Mouse (Mus musculus) embryonic facial prominence, embryonic 12.5 days (tissue): Measurements from ENCODE around the gene Pex16. TPM values are rescaled to one million over a fixed set of nuclear protein-coding genes. Genes with fewer than 3 reads are reported as not detected.

Source experiments
- ATAC-seq: fragments of 200-750 bp; cut with Nextera tagmentation; 2 replicates; pipeline ENCODE4 v1.8.0; 2017; ENCODE audit not compliant: insufficient number of reproducible peaks, insufficient read depth, low FRiP score, low TSS enrichment
- H3K27ac ChIP-seq: fragments of 300-500 bp; sonication (generic); 2 replicates; pipeline ENCODE4 v1.5.1; 2016; ENCODE audit warnings: mild to moderate bottlenecking
- H3K27me3 ChIP-seq: fragments of 300-500 bp; sonication (generic); 2 replicates; pipeline ENCODE4 v1.6.1; 2016; ENCODE audit warnings: mild to moderate bottlenecking, moderate library complexity
- H3K36me3 ChIP-seq: fragments of 300-500 bp; sonication (generic); 2 replicates; pipeline ENCODE4 v1.6.1; 2016; ENCODE audit warnings: mild to moderate bottlenecking
- H3K4me1 ChIP-seq: fragments of 300-500 bp; sonication (generic); 2 replicates; pipeline ENCODE4 v1.6.1; 2016
- H3K4me2 ChIP-seq: fragments of 300-500 bp; sonication (generic); replicated peaks from 2 replicates; pipeline ENCODE4 v1.6.1; 2016; ENCODE audit warnings: mild to moderate bottlenecking, moderate library complexity
- H3K4me3 ChIP-seq: fragments of 300-500 bp; sonication (generic); 2 replicates; pipeline ENCODE4 v1.5.1; 2016; ENCODE audit warnings: mild to moderate bottlenecking
- H3K9ac ChIP-seq: fragments of 300-500 bp; sonication (generic); 2 replicates; pipeline ENCODE4 v1.6.1; 2016; ENCODE audit warnings: mild to moderate bottlenecking, moderate library complexity
- H3K9me3 ChIP-seq: fragments of 300-500 bp; sonication (generic); 2 replicates; pipeline ENCODE4 v1.6.1; 2016; ENCODE audit warnings: mild to moderate bottlenecking, moderate library complexity
- WGBS: fragments of 180-500 bp; shearing (Covaris S2); methylation state at CpG from one replicate; pipeline ENCODE4 v1.1.7; 2016; 5-methylcytosine and 5-hydroxymethylcytosine counted together
- polyA plus RNA-seq: library from polyadenylated mRNA; unstranded; fragments of >200 nt; fragmentation: Nextera tagmentation; extraction: Ambion mirVana; gene quantifications from 2 replicates; pipeline ENCODE4 v1.2.1, GENCODE M21; 2016

Gene Pex16
- polyA plus RNA-seq = 18.4 and 19.7 TPM in 2 replicates

DNA sequence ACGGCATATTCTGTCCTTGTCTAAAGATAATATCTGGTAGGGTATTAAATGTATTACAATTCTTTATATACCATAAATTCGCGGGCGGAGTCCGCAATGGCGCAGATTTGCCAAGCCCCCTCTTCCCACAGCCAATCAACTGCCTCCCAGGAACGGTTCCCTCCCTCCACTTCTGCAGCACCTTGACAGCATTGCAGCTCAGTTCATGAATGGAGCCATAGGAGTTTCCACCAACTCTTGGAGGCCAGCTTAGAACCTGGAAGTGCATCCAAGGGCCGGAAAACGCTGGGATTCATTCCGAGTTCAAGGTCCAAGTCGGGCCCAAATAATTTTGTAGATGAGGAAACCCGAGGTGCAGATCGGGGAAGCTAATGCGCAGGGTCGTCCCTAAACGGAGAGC lies at the start of gene Pex16, which contains the start of gene Large2:
TSS of gene Pex16 (plus strand) at position 163 of the 400 bp plus-strand sequence.
TSS of gene Large2 (minus strand) at position 356 of the 400 bp plus-strand sequence.
- H3K4me3 ChIP-seq = peak within 1 kb of the TSS; percentile 71
- WGBS = 4% methylated on average over 16 of the region's 16 CpGs
- no peaks in the 10 kb centered on the region for H3K9me3 ChIP-seq
- ATAC-seq = no peak
- H3K9ac ChIP-seq = peak within 1 kb of the TSS; percentile 73
- peaks cover 27% of the 10 kb centered on the region for H3K27me3 ChIP-seq
- peaks cover 20% of the 10 kb centered on the region for H3K36me3 ChIP-seq
- peak within 1 kb of the TSS; percentile 90 for H3K4me2 ChIP-seq
- H3K4me1 ChIP-seq = peaks cover 39% of the 10 kb centered on the region
- peak within 1 kb of the TSS; percentile 88 for H3K27ac ChIP-seq

DNA sequence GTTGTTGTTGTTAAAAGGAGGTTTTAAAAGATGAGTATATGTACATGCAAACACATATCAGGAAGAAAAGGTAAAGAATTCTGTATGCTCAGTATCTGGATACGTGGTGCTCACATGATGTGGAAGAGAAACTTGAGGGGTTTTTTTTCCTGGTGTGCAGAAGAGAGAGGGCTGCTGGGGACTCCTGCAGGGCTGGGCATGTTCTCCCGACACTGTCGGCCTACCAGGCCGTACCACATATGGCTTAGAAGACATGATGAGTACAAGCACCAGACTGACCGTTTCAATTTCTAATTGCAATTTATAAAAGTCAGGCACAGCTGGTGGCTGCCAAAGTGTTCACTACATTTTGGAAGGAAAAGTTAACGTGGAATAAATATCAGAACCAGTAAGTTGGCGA lies 48.8 kb upstream of the Pex16 start:
- no peaks in the 10 kb centered on the region for H3K9me3 ChIP-seq
- peaks cover 65% of the 10 kb centered on the region for H3K36me3 ChIP-seq
- H3K27me3 ChIP-seq = no peaks in the 10 kb centered on the region
- no peak overlapping the region for H3K4me3 ChIP-seq
- no peak overlapping the region for H3K4me2 ChIP-seq
- no peak for ATAC-seq
- H3K9ac ChIP-seq = no peak overlapping the region
- no peak overlapping the region for H3K27ac ChIP-seq
- 86% methylated on average over 7 of the region's 7 CpGs for WGBS
- H3K4me1 ChIP-seq = no peaks in the 10 kb centered on the region

DNA sequence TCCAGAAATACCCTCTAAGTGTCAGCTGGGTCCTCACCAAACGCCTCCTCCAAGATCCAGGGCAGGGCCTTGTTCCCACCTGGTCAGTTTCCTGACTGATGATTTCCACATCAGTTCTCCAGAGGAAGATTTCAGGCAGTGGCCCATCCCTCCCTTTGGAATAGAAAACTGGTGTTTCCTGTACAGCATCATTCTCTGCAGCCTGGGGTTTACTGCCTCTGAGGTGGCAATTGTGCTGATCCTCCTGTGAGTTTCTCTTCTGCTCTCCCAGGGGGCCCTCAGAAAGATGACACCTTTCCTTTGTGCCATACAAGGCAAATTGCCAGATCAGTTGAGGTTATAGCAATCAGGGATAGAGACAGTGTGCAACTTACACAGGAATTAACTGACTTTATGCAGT lies 48.3 kb upstream of the Pex16 start:
- Histone ChIP-seq H3K4me2 (no peak overlapping the region), H3K9me3 (no peaks in the 10 kb centered on the region), H3K36me3 (peaks cover 69% of the 10 kb centered on the region), H3K27me3 (no peaks in the 10 kb centered on the region), H3K27ac (no peak overlapping the region), H3K9ac (no peak overlapping the region), H3K4me3 (no peak overlapping the region), H3K4me1 (no peaks in the 10 kb centered on the region)
- 78% methylated on average over 1 of the region's 1 CpGs for WGBS
- no peak for ATAC-seq

DNA sequence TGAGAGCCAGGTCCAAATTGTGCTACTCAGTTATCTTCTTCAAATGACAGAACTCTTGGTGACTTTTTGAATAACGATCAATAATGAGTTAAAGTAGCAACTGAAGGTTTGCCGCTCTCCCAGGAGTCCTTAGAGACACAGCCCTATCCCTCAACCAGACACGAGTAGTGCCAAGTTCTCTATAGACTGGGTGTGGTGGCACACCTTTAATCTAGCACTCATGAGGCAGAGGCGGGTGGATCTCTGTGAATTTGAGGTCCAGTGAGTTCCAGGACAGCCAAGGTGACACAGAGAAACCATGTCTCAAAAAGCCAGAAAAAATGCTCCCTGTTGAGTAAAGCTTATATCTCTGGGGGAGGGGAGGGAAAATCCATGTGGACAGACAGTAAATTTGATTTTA lies 46.9 kb upstream of the Pex16 start:
- Histone ChIP-seq H3K9me3 (no peaks in the 10 kb centered on the region), H3K27me3 (no peaks in the 10 kb centered on the region), H3K4me3 (no peak overlapping the region), H3K4me1 (no peaks in the 10 kb centered on the region), H3K9ac (no peak overlapping the region), H3K27ac (no peak overlapping the region), H3K4me2 (no peak overlapping the region), H3K36me3 (peaks cover 66% of the 10 kb centered on the region)
- ATAC-seq = no peak
- 91% methylated on average over 4 of the region's 4 CpGs for WGBS

DNA sequence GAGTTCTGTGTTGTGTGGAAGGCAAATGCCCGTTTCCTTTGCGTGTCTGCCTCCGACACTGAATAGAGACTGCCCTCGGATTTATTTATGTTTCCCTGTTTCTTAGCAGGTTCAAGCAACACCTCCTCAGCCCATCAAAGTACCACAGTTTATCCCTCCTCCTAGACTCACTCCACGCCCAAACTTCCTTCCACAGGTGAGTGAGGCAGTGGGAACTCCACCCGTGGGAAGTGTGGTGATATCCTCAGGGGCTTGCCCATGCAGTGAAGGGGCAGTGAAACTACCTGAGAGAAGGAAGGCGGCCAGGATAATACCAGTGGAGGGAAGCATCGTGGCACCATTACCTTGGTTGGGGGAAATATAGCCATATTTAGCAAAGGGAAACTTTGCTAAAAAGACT lies 46.3 kb upstream of the Pex16 start:
- Histone ChIP-seq H3K4me1 (no peaks in the 10 kb centered on the region), H3K9ac (no peak overlapping the region), H3K9me3 (no peaks in the 10 kb centered on the region), H3K27ac (no peak overlapping the region), H3K36me3 (peaks cover 63% of the 10 kb centered on the region), H3K4me3 (no peak overlapping the region), H3K4me2 (no peak overlapping the region), H3K27me3 (no peaks in the 10 kb centered on the region)
- 89% methylated on average over 8 of the region's 8 CpGs for WGBS
- no peak for ATAC-seq

DNA sequence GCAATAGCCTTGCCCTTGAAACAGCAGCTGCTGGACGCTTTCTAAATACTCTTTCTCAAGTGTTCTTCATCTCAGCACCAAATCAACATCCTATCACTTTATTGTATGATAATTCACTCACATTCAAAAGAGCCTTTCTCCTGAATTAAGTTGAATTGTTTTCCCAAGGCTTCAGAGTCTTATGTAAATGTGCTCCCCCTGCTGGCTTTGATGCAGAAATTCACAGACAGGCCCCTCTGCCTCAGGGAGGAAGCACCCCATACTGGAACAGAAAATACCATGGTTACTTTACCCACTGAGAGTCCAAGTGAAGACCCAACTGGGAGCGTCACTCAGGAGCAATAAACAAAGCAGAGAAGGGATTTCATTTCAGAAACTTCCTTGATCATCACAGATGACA lies 43.6 kb upstream of the Pex16 start:
- H3K4me2 ChIP-seq = no peak overlapping the region
- no peaks in the 10 kb centered on the region for H3K9me3 ChIP-seq
- H3K27ac ChIP-seq = no peak overlapping the region
- no peaks in the 10 kb centered on the region for H3K4me1 ChIP-seq
- WGBS = 58% methylated on average over 2 of the region's 2 CpGs
- no peak overlapping the region for H3K9ac ChIP-seq
- no peak for ATAC-seq
- no peak overlapping the region for H3K4me3 ChIP-seq
- H3K36me3 ChIP-seq = peaks cover 71% of the 10 kb centered on the region
- H3K27me3 ChIP-seq = no peaks in the 10 kb centered on the region

DNA sequence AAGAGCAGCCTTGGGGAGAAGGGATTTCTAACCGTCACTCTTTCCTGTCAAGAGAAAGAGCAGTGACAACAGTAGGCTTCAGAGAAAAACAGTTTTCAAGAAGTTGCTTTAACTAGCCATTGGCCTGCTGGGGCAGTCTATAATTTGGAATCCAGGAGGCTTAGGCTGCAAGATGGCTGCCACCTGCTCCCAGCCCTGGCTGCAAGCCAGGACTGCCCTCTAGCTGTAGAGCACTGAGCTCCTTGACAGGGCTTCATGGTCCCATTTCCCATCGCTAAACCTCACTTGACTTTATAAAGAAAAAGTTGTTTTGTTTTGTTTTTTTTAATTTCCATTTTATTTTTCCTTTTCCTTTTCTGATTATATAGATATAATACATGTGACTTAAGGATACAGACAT lies 43.1 kb upstream of the Pex16 start:
- no peaks in the 10 kb centered on the region for H3K4me1 ChIP-seq
- no peak overlapping the region for H3K4me3 ChIP-seq
- 87% methylated on average over 2 of the region's 2 CpGs for WGBS
- no peak overlapping the region for H3K9ac ChIP-seq
- no peaks in the 10 kb centered on the region for H3K9me3 ChIP-seq
- H3K4me2 ChIP-seq = no peak overlapping the region
- H3K27ac ChIP-seq = no peak overlapping the region
- ATAC-seq = no peak
- H3K27me3 ChIP-seq = no peaks in the 10 kb centered on the region
- peaks cover 71% of the 10 kb centered on the region for H3K36me3 ChIP-seq

DNA sequence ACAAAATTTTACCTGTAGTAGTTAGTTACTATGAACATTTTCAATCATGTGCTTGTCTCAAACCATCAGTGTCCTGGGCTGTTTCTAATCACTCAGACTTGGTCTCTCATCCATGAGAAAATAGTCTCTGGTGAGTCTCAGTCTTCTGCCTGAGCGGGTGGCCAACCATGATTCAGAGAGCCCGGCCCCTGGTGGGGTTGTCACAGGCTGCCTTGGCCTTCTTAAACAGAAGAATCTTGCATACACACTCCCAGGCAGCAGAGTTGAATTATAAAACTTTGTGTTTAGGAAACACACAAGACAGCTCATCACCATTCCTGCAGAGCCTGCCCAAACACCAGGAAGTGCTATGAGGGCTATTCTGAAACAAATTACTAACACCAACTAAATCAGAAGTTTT lies 42.6 kb upstream of the Pex16 start:
- no peaks in the 10 kb centered on the region for H3K27me3 ChIP-seq

DNA sequence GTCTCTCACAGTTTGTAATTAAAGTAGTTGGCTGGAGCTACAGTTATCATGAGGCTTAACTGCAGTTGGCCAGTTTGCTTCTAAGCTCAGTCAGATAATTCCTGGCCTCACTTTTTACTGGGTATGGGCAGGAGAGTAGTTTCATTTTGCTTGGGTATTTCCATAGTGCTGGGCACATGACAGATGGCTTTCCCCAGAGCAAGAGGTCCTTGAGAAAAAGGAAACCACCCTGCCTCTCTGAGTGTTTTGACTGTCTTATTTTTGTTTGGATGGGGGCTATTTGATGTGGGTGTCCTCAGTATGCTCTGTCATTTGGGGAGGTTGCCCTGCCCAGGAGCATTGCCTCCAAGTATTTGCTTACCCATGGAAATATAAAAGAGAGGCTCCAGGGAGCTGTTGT lies 32.1 kb upstream of the Pex16 start:
- H3K4me3 ChIP-seq = no peak overlapping the region
- H3K27ac ChIP-seq = no peak overlapping the region
- ATAC-seq = no peak
- no peaks in the 10 kb centered on the region for H3K9me3 ChIP-seq
- H3K9ac ChIP-seq = no peak overlapping the region
- H3K4me1 ChIP-seq = no peaks in the 10 kb centered on the region
- H3K27me3 ChIP-seq = no peaks in the 10 kb centered on the region
- no peak overlapping the region for H3K4me2 ChIP-seq
- peaks cover 38% of the 10 kb centered on the region for H3K36me3 ChIP-seq

More for the DNA sequence above, 42.6 kb upstream of the Pex16 start:
- Histone ChIP-seq H3K4me3 (no peak overlapping the region), H3K36me3 (peaks cover 67% of the 10 kb centered on the region), H3K4me2 (no peak overlapping the region), H3K9me3 (no peaks in the 10 kb centered on the region), H3K9ac (no peak overlapping the region), H3K27ac (no peak overlapping the region), H3K4me1 (no peaks in the 10 kb centered on the region)
- ATAC-seq = no peak
- WGBS = 95% methylated on average over 2 of the region's 2 CpGs

DNA sequence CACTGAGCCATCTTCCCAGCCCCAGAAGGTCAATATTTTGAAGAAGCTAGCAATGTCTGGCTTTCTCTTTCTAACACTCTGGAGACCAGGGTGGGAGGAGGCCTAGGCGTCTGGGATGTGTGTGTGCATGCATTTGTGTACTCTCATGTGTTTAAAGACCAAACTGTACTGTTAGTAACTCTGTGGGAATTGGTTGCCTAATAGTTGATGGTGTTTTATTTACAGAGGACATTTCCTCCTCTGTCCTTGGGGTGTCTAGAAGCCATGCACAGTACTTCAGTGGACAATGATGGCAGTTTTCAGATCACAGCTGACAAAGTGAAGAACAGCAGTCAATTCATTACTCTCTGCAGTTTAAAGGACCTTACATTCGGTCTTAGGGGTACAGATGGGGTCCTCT lies 27.3 kb upstream of the Pex16 start:
- no peak overlapping the region for H3K9ac ChIP-seq
- 89% methylated on average over 2 of the region's 2 CpGs for WGBS
- H3K36me3 ChIP-seq = peaks cover 57% of the 10 kb centered on the region
- no peaks in the 10 kb centered on the region for H3K4me1 ChIP-seq
- no peak overlapping the region for H3K4me3 ChIP-seq
- no peak overlapping the region for H3K27ac ChIP-seq
- H3K9me3 ChIP-seq = no peaks in the 10 kb centered on the region
- H3K27me3 ChIP-seq = no peaks in the 10 kb centered on the region
- H3K4me2 ChIP-seq = no peak overlapping the region
- no peak for ATAC-seq

DNA sequence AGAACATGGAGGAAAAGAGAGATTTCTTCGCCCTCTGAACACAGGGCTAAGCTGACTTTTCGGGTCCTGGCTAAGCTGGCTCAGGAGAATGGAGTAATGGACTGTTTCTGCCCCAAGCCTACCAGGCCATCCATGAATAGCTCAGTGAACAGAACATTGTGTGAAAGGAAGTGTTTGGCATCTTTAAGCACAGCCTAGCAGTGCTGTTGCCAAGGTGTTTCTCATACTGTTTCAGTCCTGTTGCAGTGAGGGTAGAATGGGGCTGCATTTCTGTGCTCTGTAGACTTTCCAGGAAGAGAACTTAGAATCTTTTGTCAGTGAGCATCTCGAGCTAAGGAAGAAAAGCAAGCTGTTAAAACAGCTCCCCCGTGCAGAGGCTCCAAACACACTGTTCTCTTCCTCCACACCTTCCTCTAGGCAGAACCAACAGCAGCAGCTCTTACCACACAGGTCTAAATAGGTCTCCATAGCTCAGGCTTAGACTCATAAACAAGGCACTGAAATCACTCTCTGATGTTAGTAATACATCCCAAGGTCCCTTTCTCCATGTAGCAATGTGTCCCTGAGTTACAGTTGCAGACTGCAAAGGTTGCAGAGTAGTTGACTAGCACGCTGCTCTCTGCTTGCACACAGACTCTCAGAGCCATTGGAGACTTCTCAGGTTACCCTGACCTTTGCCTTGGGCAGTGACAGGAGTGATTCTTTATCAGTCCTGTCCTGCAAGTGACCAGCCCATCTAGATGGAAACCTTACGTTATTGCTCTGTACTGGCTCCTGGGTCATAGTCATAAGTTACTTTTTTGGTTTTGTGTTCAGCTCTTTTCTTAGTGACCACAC lies 24.7 kb upstream of the Pex16 start:
- peaks cover 62% of the 10 kb centered on the region for H3K36me3 ChIP-seq
- no peaks in the 10 kb centered on the region for H3K27me3 ChIP-seq
- ATAC-seq = no peak
- WGBS = 51% methylated on average over 6 of the region's 6 CpGs
- H3K27ac ChIP-seq = no peak overlapping the region
- H3K9me3 ChIP-seq = no peaks in the 10 kb centered on the region
- no peaks in the 10 kb centered on the region for H3K4me1 ChIP-seq
- no peak overlapping the region for H3K4me2 ChIP-seq
- H3K4me3 ChIP-seq = no peak overlapping the region
- H3K9ac ChIP-seq = no peak overlapping the region

DNA sequence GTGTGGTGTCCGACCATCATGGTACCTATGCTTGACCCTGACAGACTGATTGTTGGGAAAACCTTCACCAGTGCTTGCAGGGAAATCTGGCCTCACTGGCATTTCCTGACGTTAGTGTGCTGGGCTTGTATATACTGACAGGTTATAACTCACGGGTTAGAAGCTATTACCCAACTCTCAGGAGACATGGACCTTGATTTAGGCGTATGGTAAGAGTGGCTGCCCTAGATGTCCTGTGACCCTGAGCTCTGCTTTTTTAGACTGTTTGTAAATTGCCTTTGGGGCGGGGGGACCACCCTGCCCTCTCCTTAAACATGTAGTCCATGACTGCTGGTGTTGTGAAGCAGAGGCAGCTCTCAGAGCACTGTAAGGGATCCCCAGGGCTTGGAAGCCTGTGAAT lies 23.8 kb upstream of the Pex16 start:
- ATAC-seq = no peak
- H3K4me1 ChIP-seq = no peaks in the 10 kb centered on the region
- H3K4me3 ChIP-seq = no peak overlapping the region
- H3K9ac ChIP-seq = no peak overlapping the region
- H3K36me3 ChIP-seq = peaks cover 58% of the 10 kb centered on the region
- WGBS = 56% methylated on average over 5 of the region's 5 CpGs
- no peak overlapping the region for H3K27ac ChIP-seq
- H3K27me3 ChIP-seq = no peaks in the 10 kb centered on the region
- H3K4me2 ChIP-seq = no peak overlapping the region
- no peaks in the 10 kb centered on the region for H3K9me3 ChIP-seq
